Mouse (Mus musculus) liver, embryonic 13.5 days (tissue): ENCODE data around the gene Slc30a3. TPM values are rescaled to one million over a fixed set of nuclear protein-coding genes. Genes with fewer than 3 reads are reported as not detected.
A peak's percentile ranks its signal among the peaks of the same experiment; 100 is the strongest.

Experiments
- ATAC-seq: fragments of 200-750 bp; cut with Nextera tagmentation; 2 replicates; pipeline ENCODE4 v1.8.0; 2017; ENCODE audit warnings: low read depth, mild to moderate bottlenecking, moderate number of reproducible peaks, moderate library complexity
- DNase-seq: peaks from one replicate; pipeline ENCODE4 v3.0.0; 2022
- H3K27ac ChIP-seq: fragments of 300-500 bp; sonication (generic); 2 replicates; pipeline ENCODE4 v1.5.1; 2015; ENCODE audit warnings: moderate library complexity, mild to moderate bottlenecking, inconsistent platforms
- H3K27me3 ChIP-seq: fragments of 300-500 bp; sonication (generic); 2 replicates; pipeline ENCODE4 v1.6.1; 2015; ENCODE audit warnings: mild to moderate bottlenecking, inconsistent platforms
- H3K36me3 ChIP-seq: fragments of 300-500 bp; sonication (generic); 2 replicates; pipeline ENCODE4 v1.6.1; 2015; ENCODE audit warnings: mild to moderate bottlenecking, inconsistent platforms
- H3K4me1 ChIP-seq: fragments of 300-500 bp; sonication (generic); replicated peaks from 2 replicates; pipeline ENCODE4 v1.6.1; 2015; ENCODE audit warnings: inconsistent platforms
- H3K4me2 ChIP-seq: fragments of 300-500 bp; sonication (generic); 2 replicates; pipeline ENCODE4 v1.6.1; 2015; ENCODE audit warnings: inconsistent platforms, mild to moderate bottlenecking, moderate library complexity
- H3K4me3 ChIP-seq: fragments of 300-500 bp; sonication (generic); replicated peaks from 2 replicates; pipeline ENCODE4 v1.5.1; 2015; ENCODE audit warnings: mild to moderate bottlenecking, inconsistent platforms
- H3K9ac ChIP-seq: fragments of 300-500 bp; sonication (generic); 2 replicates; pipeline ENCODE4 v1.6.1; 2015; ENCODE audit warnings: mild to moderate bottlenecking, inconsistent platforms
- H3K9me3 ChIP-seq: fragments of 300-500 bp; sonication (generic); replicated peaks from 2 replicates; pipeline ENCODE4 v1.6.1; 2016; ENCODE audit warnings: inconsistent platforms
- WGBS: fragments of 180-500 bp; shearing (Covaris S2); methylation state at CpG from one replicate; pipeline ENCODE4 v1.1.7; 2015; ENCODE audit not compliant: insufficient replicate concordance; 5-methylcytosine and 5-hydroxymethylcytosine counted together
- polyA plus RNA-seq: library from polyadenylated mRNA; unstranded; fragments of >200 nt; fragmentation: Nextera tagmentation; extraction: Ambion mirVana; gene quantifications from 2 replicates; pipeline ENCODE4 v1.2.1, GENCODE M21; 2015

The Slc30a3 gene
- polyA plus RNA-seq, 1 experiment from 2014 or later, result 0.36 TPM

DNA sequence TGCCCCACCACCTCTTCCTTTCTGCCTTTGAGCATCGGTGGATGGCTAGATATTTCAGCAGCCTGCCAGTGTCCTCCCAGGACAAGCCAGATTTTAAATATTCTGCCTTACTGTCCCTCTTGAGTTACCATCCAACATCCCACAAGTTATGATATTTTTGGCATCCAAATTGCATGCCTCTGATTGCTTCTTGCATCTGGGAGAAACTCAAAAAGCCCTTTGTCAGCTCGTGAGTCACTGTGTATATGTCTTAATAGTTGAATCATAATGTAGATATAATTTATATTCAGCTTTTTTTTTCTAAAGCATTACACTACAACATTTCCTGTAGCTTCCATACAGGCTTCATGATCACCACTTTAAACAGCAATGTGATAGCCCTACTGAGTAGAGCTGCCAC lies 20.9 kb downstream of the Slc30a3 start:
- Histone ChIP-seq H3K4me2 (no peak overlapping the region), H3K36me3 (no peaks in the 10 kb centered on the region), H3K4me3 (no peak overlapping the region), H3K9ac (no peak overlapping the region), H3K27ac (no peak overlapping the region), H3K4me1 (peaks cover 12% of the 10 kb centered on the region), H3K9me3 (no peaks in the 10 kb centered on the region), H3K27me3 (peaks cover 68% of the 10 kb centered on the region)
- WGBS, result 60% methylated on average over 2 of the region's 2 CpGs
- ATAC-seq (no peak), DNase-seq (no peak)

DNA sequence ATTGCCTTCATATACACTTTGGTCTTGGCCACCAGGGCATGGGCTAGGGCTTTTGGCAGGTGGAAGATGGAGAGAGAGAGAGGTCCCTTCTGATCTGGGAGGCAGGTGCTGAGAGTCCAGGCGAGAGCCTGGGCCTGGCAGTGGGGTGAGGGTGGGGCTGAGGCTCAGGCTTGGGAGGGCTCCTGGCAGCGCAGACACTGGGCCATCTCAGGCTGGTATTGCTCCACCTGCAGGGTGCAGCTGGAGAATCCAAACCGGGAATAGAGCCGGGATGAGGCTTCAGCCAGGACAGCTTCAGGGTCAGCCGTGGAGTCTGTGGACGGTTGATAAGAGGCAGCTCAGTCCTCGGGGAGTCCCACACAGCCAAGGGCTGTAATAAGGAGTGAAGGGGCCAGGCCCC lies 21.4 kb downstream of the Slc30a3 start:
- no peak for ATAC-seq
- H3K4me1 ChIP-seq, result peaks cover 12% of the 10 kb centered on the region
- WGBS, result 28% methylated on average over 7 of the region's 7 CpGs

GRCm38 (mm10) chr5:31083949-31084348 lies 24.1 kb downstream of the Slc30a3 start:
- Histone ChIP-seq H3K9me3 (no peaks in the 10 kb centered on the region), H3K27me3 (peaks cover 36% of the 10 kb centered on the region), H3K36me3 (peaks cover 3% of the 10 kb centered on the region), H3K4me1 (peaks cover 12% of the 10 kb centered on the region), H3K4me2 (no peak overlapping the region), H3K27ac (no peak overlapping the region), H3K4me3 (no peak overlapping the region), H3K9ac (no peak overlapping the region)
- 27% methylated on average over 8 of the region's 8 CpGs for WGBS
- DNase-seq (no peak), ATAC-seq (no peak)

More for the DNA sequence above, 21.4 kb downstream of the Slc30a3 start:
- no peak for DNase-seq
- Histone ChIP-seq H3K4me2 (no peak overlapping the region), H3K27me3 (peaks cover 63% of the 10 kb centered on the region), H3K36me3 (no peaks in the 10 kb centered on the region), H3K9me3 (no peaks in the 10 kb centered on the region), H3K9ac (no peak overlapping the region), H3K27ac (no peak overlapping the region), H3K4me3 (no peak overlapping the region)

DNA sequence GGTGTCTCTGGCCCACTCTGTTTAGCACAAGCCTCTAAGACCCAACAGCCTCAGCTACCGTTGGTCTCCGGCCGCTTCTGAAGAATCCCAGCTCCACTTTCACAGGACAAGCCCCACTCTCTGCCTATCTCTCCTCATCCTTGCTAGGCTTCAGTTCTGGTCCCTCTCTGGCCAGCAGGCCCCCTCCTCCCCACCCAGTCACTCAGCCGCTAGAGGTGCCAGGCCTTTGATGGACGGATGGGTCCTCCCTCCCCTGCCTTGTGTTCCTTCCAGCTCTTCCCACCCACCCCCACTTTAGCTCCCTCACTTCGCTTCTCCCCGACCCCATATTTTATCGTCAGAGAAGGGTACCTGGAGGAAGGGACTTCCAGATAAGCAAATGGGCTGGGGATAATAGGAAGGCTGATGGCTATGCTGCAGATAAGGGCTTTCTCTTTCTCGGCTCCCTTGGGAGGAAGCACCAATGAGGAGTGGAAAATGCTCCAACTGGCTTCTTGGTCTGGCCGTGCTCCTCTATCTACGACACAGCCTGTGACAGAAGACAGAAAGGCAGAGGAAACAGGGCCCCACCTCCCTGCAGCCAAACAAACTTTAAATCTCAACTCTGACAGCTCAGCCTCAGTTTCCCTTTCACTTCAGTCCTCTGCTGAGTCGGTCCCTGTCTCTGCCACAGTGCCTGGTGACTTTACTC lies 25.0 kb downstream of the Slc30a3 start:
- H3K4me3 ChIP-seq, result 0 out of 2 replicates have a peak overlapping the region, but pooled peaks have one; percentile 2
- H3K9me3 ChIP-seq, result no peaks in the 10 kb centered on the region
- no peak overlapping the region for H3K9ac ChIP-seq
- DNase-seq, result no peak
- no peak overlapping the region for H3K27ac ChIP-seq
- H3K4me2 ChIP-seq, result peak overlapping the region; percentile 37
- peaks cover 12% of the 10 kb centered on the region for H3K36me3 ChIP-seq
- no peak for ATAC-seq
- H3K4me1 ChIP-seq, result peaks cover 12% of the 10 kb centered on the region
- H3K27me3 ChIP-seq, result peaks cover 28% of the 10 kb centered on the region
- WGBS, result 11% methylated on average over 12 of the region's 12 CpGs

GRCm38 (mm10) chr5:31082355-31082754 lies 25.7 kb downstream of the Slc30a3 start:
- H3K9me3 ChIP-seq, result no peaks in the 10 kb centered on the region
- peaks cover 12% of the 10 kb centered on the region for H3K4me1 ChIP-seq
- H3K27me3 ChIP-seq, result peaks cover 23% of the 10 kb centered on the region
- ATAC-seq (0 out of 2 replicates have a peak, but pooled peaks have one; percentile 39), DNase-seq (no peak)
- H3K27ac ChIP-seq, result no peak overlapping the region
- 17% methylated on average over 5 of the region's 5 CpGs for WGBS
- H3K4me3 ChIP-seq, result no peak overlapping the region
- H3K9ac ChIP-seq, result no peak overlapping the region
- H3K4me2 ChIP-seq, result no peak overlapping the region
- peaks cover 19% of the 10 kb centered on the region for H3K36me3 ChIP-seq

- peaks cover 12% of the 10 kb centered on the region for H3K4me1 ChIP-seq
- no peak overlapping the region for H3K4me3 ChIP-seq
- H3K4me2 ChIP-seq, result no peak overlapping the region
- H3K27ac ChIP-seq, result no peak overlapping the region
- 57% methylated on average over 3 of the region's 3 CpGs for WGBS
- H3K27me3 ChIP-seq, result peaks cover 15% of the 10 kb centered on the region
- H3K9ac ChIP-seq, result no peak overlapping the region
- no peaks in the 10 kb centered on the region for H3K9me3 ChIP-seq
- no peak for DNase-seq
- peaks cover 29% of the 10 kb centered on the region for H3K36me3 ChIP-seq
- ATAC-seq, result no peak
Observed at GRCm38 (mm10) chr5:31081386-31081785, 26.7 kb downstream of the Slc30a3 start.

GRCm38 (mm10) chr5:31080795-31081164 lies 27.3 kb downstream of the Slc30a3 start:
- H3K36me3 ChIP-seq, result peaks cover 35% of the 10 kb centered on the region
- H3K4me1 ChIP-seq, result peaks cover 12% of the 10 kb centered on the region
- 56% methylated on average over 3 of the region's 3 CpGs for WGBS
- peaks cover 10% of the 10 kb centered on the region for H3K27me3 ChIP-seq
- H3K9ac ChIP-seq, result no peak overlapping the region
- no peak overlapping the region for H3K27ac ChIP-seq
- no peak overlapping the region for H3K4me2 ChIP-seq
- ATAC-seq (no peak), DNase-seq (no peak)
- no peaks in the 10 kb centered on the region for H3K9me3 ChIP-seq
- H3K4me3 ChIP-seq, result no peak overlapping the region

- Histone ChIP-seq H3K36me3 (peaks cover 41% of the 10 kb centered on the region), H3K4me2 (no peak overlapping the region), H3K27me3 (peaks cover 5% of the 10 kb centered on the region; the same call in 1 of the 2 replicates), H3K27ac (no peak overlapping the region), H3K4me3 (no peak overlapping the region), H3K9ac (no peak overlapping the region), H3K9me3 (no peaks in the 10 kb centered on the region), H3K4me1 (peaks cover 12% of the 10 kb centered on the region)
- DNase-seq, result no peak
- WGBS, result 73% methylated on average over 13 of the region's 13 CpGs
- no peak for ATAC-seq
Observed at GRCm38 (mm10) chr5:31080059-31080794, 27.8 kb downstream of the Slc30a3 start.

GRCm38 (mm10) chr5:31076346-31076745 lies 31.7 kb downstream of the Slc30a3 start:
- Histone ChIP-seq H3K36me3 (peaks cover 79% of the 10 kb centered on the region), H3K9me3 (no peaks in the 10 kb centered on the region), H3K27me3 (no peaks in the 10 kb centered on the region), H3K4me3 (no peak overlapping the region), H3K9ac (no peak overlapping the region), H3K27ac (no peak overlapping the region), H3K4me2 (no peak overlapping the region), H3K4me1 (no peaks in the 10 kb centered on the region)
- no peak for ATAC-seq
- DNase-seq, result no peak
- 81% methylated on average over 13 of the region's 13 CpGs for WGBS

- peaks cover 100% of the 10 kb centered on the region for H3K36me3 ChIP-seq
- no peaks in the 10 kb centered on the region for H3K4me1 ChIP-seq
- H3K9ac ChIP-seq, result no peak overlapping the region
- H3K27me3 ChIP-seq, result no peaks in the 10 kb centered on the region
- no peak for ATAC-seq
- no peak overlapping the region for H3K4me2 ChIP-seq
- WGBS, result 85% methylated on average over 12 of the region's 12 CpGs
- no peak overlapping the region for H3K27ac ChIP-seq
- no peaks in the 10 kb centered on the region for H3K9me3 ChIP-seq
- H3K4me3 ChIP-seq, result no peak overlapping the region
- DNase-seq, result no peak
Observed at GRCm38 (mm10) chr5:31073176-31073575, 34.9 kb downstream of the Slc30a3 start.

DNA sequence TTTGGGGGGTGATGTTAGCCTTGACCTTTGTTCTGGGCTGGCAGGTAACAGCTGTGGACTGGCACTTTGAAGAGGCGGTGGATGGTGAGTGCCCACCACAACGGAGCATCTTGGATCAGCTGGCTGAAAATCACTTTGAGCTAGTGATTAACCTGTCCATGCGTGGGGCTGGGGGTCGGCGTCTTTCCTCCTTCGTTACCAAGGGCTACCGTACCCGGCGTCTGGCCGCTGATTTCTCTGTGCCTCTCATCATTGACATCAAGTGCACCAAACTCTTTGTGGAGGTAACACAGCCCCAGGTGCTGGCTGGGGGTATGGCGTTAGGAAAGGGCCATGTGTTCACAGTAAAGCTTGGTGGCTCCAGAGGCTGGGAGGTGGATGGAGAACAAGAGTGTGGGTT lies 36.2 kb downstream of the Slc30a3 start:
- DNase-seq (no peak), ATAC-seq (no peak)
- Histone ChIP-seq H3K9ac (no peak overlapping the region), H3K4me2 (no peak overlapping the region), H3K27ac (no peak overlapping the region), H3K27me3 (no peaks in the 10 kb centered on the region), H3K9me3 (no peaks in the 10 kb centered on the region), H3K4me3 (no peak overlapping the region), H3K4me1 (no peaks in the 10 kb centered on the region), H3K36me3 (peaks cover 100% of the 10 kb centered on the region)
- WGBS, result 86% methylated on average over 11 of the region's 11 CpGs
